Mouse (Mus musculus) cortical plate, adult 2 months (tissue): Measurements from ENCODE around the gene Fam209.

Experiments used
- CTCF ChIP-seq: fragments of 200-500 bp; IDR thresholded peaks from 2 replicates; pipeline ENCODE4 v1.5.1; 2011; ENCODE audit warnings: mild to moderate bottlenecking, control low read depth, low read length; ENCODE audit not compliant: insufficient read depth; ENCODE audit errors: extremely low read depth
- POLR2A ChIP-seq: fragments of 200-500 bp; IDR thresholded peaks from 2 replicates; pipeline ENCODE4 v1.6.1; 2011; ENCODE audit warnings: mild to moderate bottlenecking, low read length, control low read depth; ENCODE audit not compliant: insufficient read depth; ENCODE audit errors: extremely low read depth

- TF ChIP-seq CTCF (peak; percentile 49), POLR2A (no peak)
Observed at GRCm38 (mm10) chr2:172447317-172447716, 25.0 kb upstream of the Fam209 start.
